Mouse (Mus musculus): ENCODE results near the gene Phf10. TPM values are rescaled to one million over a fixed set of nuclear protein-coding genes. Genes with fewer than 3 reads are reported as not detected.
A peak's percentile ranks its signal among the peaks of the same experiment; 100 is the strongest.
"Not testable (repeated sequence)": the region's sequence is repeated elsewhere in the genome, so short reads cannot be mapped to it uniquely, and the experiment has no call there.

The Phf10 gene
- polyA plus RNA-seq, 1 experiment from 2014 or later = 39.1 TPM

DNA sequence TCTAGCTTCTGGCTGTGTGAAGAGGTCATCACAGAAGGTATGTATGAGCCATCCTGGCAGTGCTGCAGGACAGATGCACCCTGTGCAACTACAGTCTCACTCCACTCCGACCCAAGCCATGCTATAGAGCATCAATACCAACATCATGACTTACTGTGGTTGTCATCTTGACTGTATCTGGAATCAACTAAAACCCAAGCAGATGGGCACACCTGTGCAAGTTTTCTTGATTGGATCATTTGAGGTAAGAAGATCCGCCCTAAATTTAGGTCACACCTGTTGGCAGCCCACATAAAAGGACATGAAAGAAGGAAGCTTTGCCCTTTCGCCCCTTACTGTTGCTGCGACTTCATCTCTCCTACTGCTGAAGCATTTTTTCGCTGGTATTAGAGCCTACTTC lies 51.7 kb downstream of the Phf10 start:
- no peak overlapping the region for H3K27ac ChIP-seq
- no peaks in the 10 kb centered on the region for H3K36me3 ChIP-seq
- no peaks in the 10 kb centered on the region for H3K9me3 ChIP-seq
- no peaks in the 10 kb centered on the region; the same call in 1 of the 2 replicates for H3K27me3 ChIP-seq
- no peaks in the 10 kb centered on the region for H3K4me1 ChIP-seq
- no peak for ATAC-seq (ENCODE audit: borderline replicate concordance, extremely low read depth, low FRiP score, low TSS enrichment)
- H3K4me3 ChIP-seq = no peak overlapping the region
- H3K4me2 ChIP-seq = no peak overlapping the region
- H3K9ac ChIP-seq = no peak overlapping the region
- 79% methylated on average over 5 of the region's 5 CpGs for WGBS

DNA sequence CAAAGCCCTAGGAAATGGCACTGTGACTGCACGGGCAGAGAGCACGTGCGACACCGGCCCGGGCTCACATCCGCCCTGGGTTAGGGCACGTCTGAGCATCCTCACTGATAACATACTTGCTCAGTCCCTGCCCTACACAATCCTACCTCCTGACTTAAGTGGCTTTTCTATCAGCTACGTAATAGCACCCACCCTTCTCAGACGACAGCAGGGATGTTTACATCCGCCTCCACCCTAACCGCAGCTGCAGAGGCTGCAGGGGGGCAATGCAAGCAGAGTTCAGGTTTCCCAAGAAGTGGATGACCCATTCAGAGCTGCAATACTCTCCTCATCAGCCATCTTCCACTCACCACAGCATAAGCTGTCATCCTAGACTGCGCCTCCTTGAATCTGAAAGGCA lies 53.9 kb downstream of the Phf10 start:
- no peaks in the 10 kb centered on the region for H3K36me3 ChIP-seq
- 54% methylated on average over 12 of the region's 12 CpGs for WGBS

DNA sequence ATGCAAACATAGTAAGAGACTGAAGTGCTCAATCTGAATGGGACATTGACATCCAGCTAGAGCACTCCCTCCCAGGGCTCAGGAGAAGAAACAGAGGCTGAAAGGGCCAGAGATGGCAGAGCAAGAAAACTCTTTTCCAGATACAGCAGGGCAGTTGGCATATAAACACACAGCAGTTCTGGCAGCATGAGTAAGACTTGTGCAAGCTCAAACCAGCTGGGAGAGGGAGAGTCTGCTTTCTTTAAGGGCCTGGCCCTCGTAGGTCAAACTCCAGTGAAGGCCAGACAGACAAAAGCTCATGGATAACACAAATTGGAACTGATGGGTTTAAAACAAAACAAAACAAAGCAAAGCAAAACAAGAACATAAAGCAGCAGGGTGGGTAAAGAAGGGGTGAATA lies 54.5 kb downstream of the Phf10 start:
- ATAC-seq (ENCODE audit: borderline replicate concordance, extremely low read depth, low FRiP score, low TSS enrichment) = no peak
- Histone ChIP-seq H3K9me3 (no peaks in the 10 kb centered on the region), H3K4me1 (no peaks in the 10 kb centered on the region), H3K4me3 (no peak overlapping the region), H3K27me3 (peaks cover 5% of the 10 kb centered on the region; the same call in 1 of the 2 replicates), H3K9ac (no peak overlapping the region), H3K36me3 (no peaks in the 10 kb centered on the region), H3K27ac (no peak overlapping the region), H3K4me2 (no peak overlapping the region)
- WGBS = 27% methylated on average over 1 of the region's 1 CpGs

More for the DNA sequence above, 53.9 kb downstream of the Phf10 start:
- Histone ChIP-seq H3K9me3 (no peaks in the 10 kb centered on the region), H3K9ac (no peak overlapping the region), H3K27ac (no peak overlapping the region), H3K27me3 (peaks cover 5% of the 10 kb centered on the region; the same call in 1 of the 2 replicates), H3K4me3 (no peak overlapping the region), H3K4me2 (no peak overlapping the region), H3K4me1 (no peaks in the 10 kb centered on the region)
- ATAC-seq (ENCODE audit: borderline replicate concordance, extremely low read depth, low FRiP score, low TSS enrichment) = no peak

- H3K36me3 ChIP-seq = no peaks in the 10 kb centered on the region
- peak; percentile 35; the same call in 1 of the 2 replicates for ATAC-seq (ENCODE audit: borderline replicate concordance, extremely low read depth, low FRiP score, low TSS enrichment)
- H3K4me1 ChIP-seq = no peaks in the 10 kb centered on the region
- H3K27ac ChIP-seq = no peak overlapping the region
- WGBS = 47% methylated on average over 7 of the region's 7 CpGs
- H3K4me2 ChIP-seq = no peak overlapping the region
- no peak overlapping the region for H3K4me3 ChIP-seq
- H3K27me3 ChIP-seq = peaks cover 5% of the 10 kb centered on the region; the same call in 1 of the 2 replicates
- no peak overlapping the region for H3K9ac ChIP-seq
- no peaks in the 10 kb centered on the region for H3K9me3 ChIP-seq
Measured at GRCm38 (mm10) chr17:14904637-14905265, 56.3 kb downstream of the Phf10 start.

- H3K4me3 ChIP-seq = no peak overlapping the region
- H3K4me1 ChIP-seq = no peaks in the 10 kb centered on the region
- no peak overlapping the region for H3K27ac ChIP-seq
- no peaks in the 10 kb centered on the region for H3K9me3 ChIP-seq
- peaks cover 5% of the 10 kb centered on the region; the same call in 1 of the 2 replicates for H3K27me3 ChIP-seq
- no peak overlapping the region for H3K9ac ChIP-seq
- no peak overlapping the region for H3K4me2 ChIP-seq
- no peaks in the 10 kb centered on the region for H3K36me3 ChIP-seq
- ATAC-seq (ENCODE audit: borderline replicate concordance, extremely low read depth, low FRiP score, low TSS enrichment) = no peak
- WGBS = 79% methylated on average over 6 of the region's 6 CpGs
Measured at GRCm38 (mm10) chr17:14904206-14904605, 56.9 kb downstream of the Phf10 start.

DNA sequence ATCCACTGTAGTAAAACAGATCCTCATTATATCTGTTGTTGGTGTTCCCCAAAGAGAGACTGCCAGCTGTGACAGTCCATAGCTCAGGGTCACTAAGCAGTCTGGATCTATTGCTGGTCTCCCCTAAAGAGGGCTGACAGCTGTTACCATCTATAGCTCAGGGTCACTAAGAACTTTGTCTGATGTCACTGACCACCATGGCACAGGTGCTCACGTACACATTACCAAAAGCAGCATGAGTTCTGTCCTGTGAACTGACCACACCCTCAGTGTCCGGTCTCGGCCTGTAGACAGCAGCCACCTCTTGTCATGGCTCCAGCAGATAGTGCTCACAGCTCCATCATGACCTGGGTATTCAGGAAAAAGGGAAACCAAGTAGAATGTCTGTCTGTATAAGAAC lies 57.9 kb downstream of the Phf10 start:
- Histone ChIP-seq H3K9ac (no peak overlapping the region), H3K4me3 (no peak overlapping the region), H3K27me3 (peaks cover 5% of the 10 kb centered on the region; the same call in 1 of the 2 replicates), H3K4me1 (no peaks in the 10 kb centered on the region), H3K9me3 (no peaks in the 10 kb centered on the region), H3K27ac (no peak overlapping the region), H3K36me3 (no peaks in the 10 kb centered on the region), H3K4me2 (no peak overlapping the region)
- no peak for ATAC-seq (ENCODE audit: borderline replicate concordance, extremely low read depth, low FRiP score, low TSS enrichment)
- WGBS = 82% methylated on average over 3 of the region's 3 CpGs

- no peaks in the 10 kb centered on the region for H3K36me3 ChIP-seq
- 74% methylated on average over 1 of the region's 1 CpGs for WGBS
- H3K27me3 ChIP-seq = 0 out of 2 replicates have a peak, but pooled peaks cover 5% of the 10 kb centered on the region
- no peak overlapping the region for H3K4me2 ChIP-seq
- no peaks in the 10 kb centered on the region for H3K9me3 ChIP-seq
- H3K27ac ChIP-seq = no peak overlapping the region
- H3K9ac ChIP-seq = no peak overlapping the region
- ATAC-seq (ENCODE audit: borderline replicate concordance, extremely low read depth, low FRiP score, low TSS enrichment) = no peak
- no peaks in the 10 kb centered on the region for H3K4me1 ChIP-seq
- H3K4me3 ChIP-seq = no peak overlapping the region
Measured at GRCm38 (mm10) chr17:14898972-14899371, 62.1 kb downstream of the Phf10 start.

- H3K27ac ChIP-seq; H3K4me1 ChIP-seq; H3K36me3 ChIP-seq; ATAC-seq (ENCODE audit: borderline replicate concordance, extremely low read depth, low FRiP score, low TSS enrichment); H3K27me3 ChIP-seq; H3K9me3 ChIP-seq; H3K9ac ChIP-seq; H3K4me3 ChIP-seq; H3K4me2 ChIP-seq: not testable (repeated sequence)
Measured at GRCm38 (mm10) chr17:14895058-14895457, 66.0 kb downstream of the Phf10 start.

Other genes starting within 250 kb of the Phf10 start
- gene Wdr27, start 18.1 kb downstream of the Phf10 start, polyA plus RNA-seq (2015; fragmentation: Nextera tagmentation; extraction: Ambion mirVana) = 8.2 and 8.6 TPM in 2 replicates
- 35.6 and 38.2 TPM in 2 replicates for gene 1600012H06Rik, start 18.1 kb downstream of the Phf10 start, polyA plus RNA-seq (2015; fragmentation: Nextera tagmentation; extraction: Ambion mirVana)
- gene 9030025P20Rik, start 17.2 kb upstream of the Phf10 start, polyA plus RNA-seq (2015; fragmentation: Nextera tagmentation; extraction: Ambion mirVana) = 9.3 and 11.2 TPM in 2 replicates
- gene Gm3417, start 17.5 kb upstream of the Phf10 start, polyA plus RNA-seq (2015; fragmentation: Nextera tagmentation; extraction: Ambion mirVana) = not detected in 2 replicates
- gene Gm3435, start 48.9 kb upstream of the Phf10 start, polyA plus RNA-seq (2015; fragmentation: Nextera tagmentation; extraction: Ambion mirVana) = 5.7 and 8.7 TPM in 2 replicates
- 69.2 and 85.6 TPM in 2 replicates for gene Ermard, start 79.9 kb upstream of the Phf10 start, polyA plus RNA-seq (2015; fragmentation: Nextera tagmentation; extraction: Ambion mirVana)
- gene Tcte3, start 80.2 kb upstream of the Phf10 start, polyA plus RNA-seq (2015; fragmentation: Nextera tagmentation; extraction: Ambion mirVana) = 0.53 and 1.2 TPM in 2 replicates
- gene Gm3448, start 80.3 kb upstream of the Phf10 start, polyA plus RNA-seq (2015; fragmentation: Nextera tagmentation; extraction: Ambion mirVana) = 3.3 and 3.7 TPM in 2 replicates

Data from lung, embryonic 15.5 days (tissue).